Mouse (Mus musculus): ENCODE results near the gene Ints1. TPM values are rescaled to one million over a fixed set of nuclear protein-coding genes. Genes with fewer than 3 reads are reported as not detected.

The Ints1 gene
- polyA plus RNA-seq, 1 experiment from 2014 or later = 21.2 TPM

DNA sequence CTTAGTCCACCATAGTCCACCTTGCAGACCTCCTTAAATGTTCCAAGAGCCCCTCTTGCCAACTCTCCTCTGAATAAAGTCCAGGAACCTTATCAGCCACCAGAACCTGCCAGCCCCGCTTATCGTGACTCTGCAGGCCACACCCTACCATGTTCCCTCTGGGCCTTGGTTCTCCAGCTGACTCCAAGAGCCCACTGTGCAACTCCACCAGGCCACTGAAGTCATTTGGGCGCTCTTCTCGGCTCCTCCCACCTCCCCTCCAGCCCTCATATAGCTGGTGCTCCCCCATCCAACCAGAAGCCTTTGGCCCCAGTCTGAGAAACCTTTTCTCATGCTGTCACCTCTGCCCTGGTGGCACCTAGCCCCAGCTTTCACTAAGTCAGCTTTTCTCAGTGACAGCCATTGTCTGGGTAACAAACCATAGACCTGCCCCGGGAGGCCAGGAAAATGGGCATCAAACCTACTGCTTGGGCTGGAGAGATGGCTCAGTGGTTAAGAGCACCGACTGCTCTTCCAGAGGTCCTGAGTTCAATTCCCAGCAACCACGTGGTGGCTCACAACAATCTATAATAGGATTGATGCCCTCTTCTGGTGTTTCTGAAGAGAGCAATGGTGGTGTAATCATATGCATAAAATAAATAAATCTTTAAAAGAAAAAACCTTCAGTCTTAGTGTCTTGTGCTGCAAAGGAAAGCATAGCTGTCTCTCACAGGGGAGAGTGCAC lies 36.7 kb downstream of the Ints1 start:
- Histone ChIP-seq H3K27ac (replicated peaks; ENCODE audit: low read depth, low read length) (no peak overlapping the region), H3K4me2 (ENCODE audit: low read depth, low read length) (no peak overlapping the region), H3K36me3 (replicated peaks; ENCODE audit: control insufficient read depth, insufficient read depth, low read depth, low read length) (no peaks in the 10 kb centered on the region), H3K9ac (replicated peaks; ENCODE audit: low read length) (no peak overlapping the region), H3K27me3 (ENCODE audit: control insufficient read depth, insufficient read depth, low read length) (no peaks in the 10 kb centered on the region), H3K4me1 (ENCODE audit: control insufficient read depth, insufficient read depth, low read length) (peaks cover 4% of the 10 kb centered on the region; the same call in 1 of the 2 replicates), H3K4me3 (ENCODE audit: low read depth, low read length) (no peak overlapping the region), H3K9me3 (replicated peaks; ENCODE audit: control insufficient read depth, low read length) (no peaks in the 10 kb centered on the region)
- DNase-seq (ENCODE audit: low spot score) = no peak
- WGBS = 69% methylated on average over 7 of the region's 7 CpGs
- no peak for ATAC-seq (replicated peaks; ENCODE audit: insufficient number of reproducible peaks, low FRiP score, low TSS enrichment, low read depth)

GRCm38 (mm10) chr5:139737841-139738591 lies 37.5 kb downstream of the Ints1 start:
- WGBS = 80% methylated on average over 14 of the region's 14 CpGs
- H3K4me1 ChIP-seq (ENCODE audit: control insufficient read depth, insufficient read depth, low read length) = peaks cover 4% of the 10 kb centered on the region; the same call in 1 of the 2 replicates
- no peak overlapping the region for H3K4me2 ChIP-seq (ENCODE audit: low read depth, low read length)
- H3K27me3 ChIP-seq (ENCODE audit: control insufficient read depth, insufficient read depth, low read length) = no peaks in the 10 kb centered on the region
- ATAC-seq (replicated peaks; ENCODE audit: insufficient number of reproducible peaks, low FRiP score, low TSS enrichment, low read depth) (no peak), DNase-seq (ENCODE audit: low spot score) (no peak)
- no peak overlapping the region for H3K27ac ChIP-seq (replicated peaks; ENCODE audit: low read depth, low read length)
- no peaks in the 10 kb centered on the region for H3K36me3 ChIP-seq (replicated peaks; ENCODE audit: control insufficient read depth, insufficient read depth, low read depth, low read length)
- H3K4me3 ChIP-seq (ENCODE audit: low read depth, low read length) = no peak overlapping the region
- H3K9ac ChIP-seq (replicated peaks; ENCODE audit: low read length) = no peak overlapping the region
- no peaks in the 10 kb centered on the region for H3K9me3 ChIP-seq (replicated peaks; ENCODE audit: control insufficient read depth, low read length)

- H3K4me2 ChIP-seq (ENCODE audit: low read depth, low read length) = peak overlapping the region; percentile 0; the same call in 1 of the 2 replicates
- H3K27me3 ChIP-seq (ENCODE audit: control insufficient read depth, insufficient read depth, low read length) = no peaks in the 10 kb centered on the region
- ATAC-seq (replicated peaks; ENCODE audit: insufficient number of reproducible peaks, low FRiP score, low TSS enrichment, low read depth) = peak; percentile 74
- 14% methylated on average over 10 of the region's 10 CpGs for WGBS
- DNase-seq (ENCODE audit: low spot score) = no peak
- H3K9ac ChIP-seq (replicated peaks; ENCODE audit: low read length) = no peak overlapping the region
- H3K27ac ChIP-seq (replicated peaks; ENCODE audit: low read depth, low read length) = no peak overlapping the region
- no peaks in the 10 kb centered on the region for H3K36me3 ChIP-seq (replicated peaks; ENCODE audit: control insufficient read depth, insufficient read depth, low read depth, low read length)
- H3K4me1 ChIP-seq (ENCODE audit: control insufficient read depth, insufficient read depth, low read length) = peaks cover 6% of the 10 kb centered on the region
- H3K9me3 ChIP-seq (replicated peaks; ENCODE audit: control insufficient read depth, low read length) = no peaks in the 10 kb centered on the region
- H3K4me3 ChIP-seq (ENCODE audit: low read depth, low read length) = no peak overlapping the region; the same call in 1 of the 2 replicates
Measured at GRCm38 (mm10) chr5:139736504-139736940, 39.0 kb downstream of the Ints1 start.

DNA sequence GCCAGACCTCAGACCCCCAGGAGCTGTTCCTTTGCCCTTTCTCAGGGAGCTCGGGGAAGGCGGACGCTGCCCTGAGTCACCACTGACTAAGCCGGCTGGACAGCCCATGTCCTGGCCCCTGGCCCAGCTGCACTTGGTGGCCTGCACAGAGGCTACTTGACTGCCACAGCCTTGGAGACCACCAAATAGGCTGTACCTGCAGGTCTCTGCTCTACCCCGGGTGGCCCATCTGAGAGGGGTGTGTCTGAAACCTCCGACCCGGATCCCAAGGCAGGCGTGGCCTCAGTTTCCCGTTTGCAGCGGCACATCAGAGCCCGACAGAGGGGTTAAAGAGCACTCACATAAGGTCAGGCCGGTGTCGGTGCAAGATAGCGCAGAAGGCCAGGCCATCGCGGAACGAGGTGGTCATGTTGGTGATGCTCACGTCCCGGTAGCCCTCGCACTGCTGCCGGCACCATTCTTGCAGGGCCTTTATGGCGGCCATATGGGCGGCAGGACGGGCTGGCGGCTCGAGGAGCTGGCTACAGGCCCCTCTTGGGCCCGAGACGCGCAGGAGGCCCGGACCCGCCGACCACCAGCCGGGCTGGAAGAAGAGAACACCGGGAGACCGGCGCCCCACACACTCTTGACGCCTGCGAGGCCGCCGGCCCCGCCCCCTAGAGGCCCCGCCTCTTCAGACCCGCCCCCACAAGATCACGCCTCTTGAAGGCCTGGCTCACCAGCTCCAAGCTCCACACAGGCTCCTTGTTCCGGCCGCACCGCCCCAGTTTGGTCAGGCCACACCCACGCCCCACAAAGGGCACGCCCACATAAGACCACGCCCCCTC lies 39.6 kb downstream of the Ints1 start, which contains the start of gene Micall2:
Gene Micall2, minus strand, starts transcription at position 660 of the 827 bp plus-strand sequence.
- no peak within 1 kb of the TSS for H3K27ac ChIP-seq (replicated peaks; ENCODE audit: low read depth, low read length)
- no peaks in the 10 kb centered on the region for H3K27me3 ChIP-seq (ENCODE audit: control insufficient read depth, insufficient read depth, low read length)
- peak within 1 kb of the TSS; percentile 95 for H3K4me2 ChIP-seq (ENCODE audit: low read depth, low read length)
- H3K4me1 ChIP-seq (ENCODE audit: control insufficient read depth, insufficient read depth, low read length) = peaks cover 12% of the 10 kb centered on the region
- DNase-seq (ENCODE audit: low spot score) (peak; percentile 98), ATAC-seq (replicated peaks; ENCODE audit: insufficient number of reproducible peaks, low FRiP score, low TSS enrichment, low read depth) (peak; percentile 92)
- no peaks in the 10 kb centered on the region for H3K36me3 ChIP-seq (replicated peaks; ENCODE audit: control insufficient read depth, insufficient read depth, low read depth, low read length)
- H3K9ac ChIP-seq (replicated peaks; ENCODE audit: low read length) = peak within 1 kb of the TSS; percentile 64
- peak within 1 kb of the TSS; percentile 50 for H3K4me3 ChIP-seq (ENCODE audit: low read depth, low read length)
- 4% methylated on average over 46 of the region's 50 CpGs for WGBS
- no peaks in the 10 kb centered on the region for H3K9me3 ChIP-seq (replicated peaks; ENCODE audit: control insufficient read depth, low read length)

GRCm38 (mm10) chr5:139734746-139735145 lies 40.7 kb downstream of the Ints1 start:
- Histone ChIP-seq H3K9me3 (replicated peaks; ENCODE audit: control insufficient read depth, low read length) (no peaks in the 10 kb centered on the region), H3K4me1 (ENCODE audit: control insufficient read depth, insufficient read depth, low read length) (peaks cover 13% of the 10 kb centered on the region), H3K27ac (replicated peaks; ENCODE audit: low read depth, low read length) (no peak overlapping the region), H3K9ac (replicated peaks; ENCODE audit: low read length) (no peak overlapping the region), H3K4me2 (ENCODE audit: low read depth, low read length) (no peak overlapping the region), H3K4me3 (ENCODE audit: low read depth, low read length) (no peak overlapping the region; the same call in 1 of the 2 replicates), H3K27me3 (ENCODE audit: control insufficient read depth, insufficient read depth, low read length) (no peaks in the 10 kb centered on the region), H3K36me3 (replicated peaks; ENCODE audit: control insufficient read depth, insufficient read depth, low read depth, low read length) (no peaks in the 10 kb centered on the region)
- WGBS = 79% methylated on average over 7 of the region's 7 CpGs
- DNase-seq (ENCODE audit: low spot score) (no peak), ATAC-seq (replicated peaks; ENCODE audit: insufficient number of reproducible peaks, low FRiP score, low TSS enrichment, low read depth) (no peak)

GRCm38 (mm10) chr5:139734016-139734415 lies 41.5 kb downstream of the Ints1 start:
- Histone ChIP-seq H3K4me1 (ENCODE audit: control insufficient read depth, insufficient read depth, low read length) (peaks cover 13% of the 10 kb centered on the region), H3K4me3 (ENCODE audit: low read depth, low read length) (no peak overlapping the region), H3K36me3 (replicated peaks; ENCODE audit: control insufficient read depth, insufficient read depth, low read depth, low read length) (no peaks in the 10 kb centered on the region), H3K9me3 (replicated peaks; ENCODE audit: control insufficient read depth, low read length) (no peaks in the 10 kb centered on the region), H3K27ac (replicated peaks; ENCODE audit: low read depth, low read length) (no peak overlapping the region), H3K27me3 (ENCODE audit: control insufficient read depth, insufficient read depth, low read length) (no peaks in the 10 kb centered on the region), H3K9ac (replicated peaks; ENCODE audit: low read length) (no peak overlapping the region), H3K4me2 (ENCODE audit: low read depth, low read length) (no peak overlapping the region)
- whole genome bisulfite sequencing = 73% methylated on average over 3 of the region's 3 CpGs
- ATAC-seq (replicated peaks; ENCODE audit: insufficient number of reproducible peaks, low FRiP score, low TSS enrichment, low read depth) (no peak), DNase-seq (ENCODE audit: low spot score) (no peak)

DNA sequence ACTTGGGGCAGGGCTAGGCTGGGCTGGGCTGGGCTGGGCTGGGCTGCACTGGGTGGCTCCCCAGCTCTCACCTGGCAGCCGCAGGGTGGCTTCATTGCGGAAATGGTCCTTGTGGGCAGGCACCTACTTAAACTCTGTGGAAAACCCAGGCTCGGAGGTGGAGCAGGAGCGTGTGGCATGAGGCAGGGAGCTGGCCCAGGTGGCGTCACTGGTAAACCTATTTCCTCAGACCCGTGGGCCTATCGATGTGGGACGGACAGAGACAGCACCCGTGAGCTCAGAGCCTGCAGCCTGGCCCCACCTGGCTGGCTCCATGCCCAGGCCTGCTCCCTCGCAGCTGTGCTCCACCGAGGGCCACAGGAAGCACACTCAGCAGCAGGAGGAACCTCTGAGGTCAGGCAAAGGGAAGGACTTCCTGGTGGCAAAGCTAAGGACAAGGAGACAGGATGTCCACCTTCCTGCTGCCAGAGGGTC lies 42.8 kb downstream of the Ints1 start:
- Histone ChIP-seq H3K4me2 (ENCODE audit: low read depth, low read length) (no peak overlapping the region), H3K36me3 (replicated peaks; ENCODE audit: control insufficient read depth, insufficient read depth, low read depth, low read length) (no peaks in the 10 kb centered on the region), H3K9ac (replicated peaks; ENCODE audit: low read length) (no peak overlapping the region), H3K4me3 (ENCODE audit: low read depth, low read length) (no peak overlapping the region), H3K27me3 (ENCODE audit: control insufficient read depth, insufficient read depth, low read length) (no peaks in the 10 kb centered on the region), H3K4me1 (ENCODE audit: control insufficient read depth, insufficient read depth, low read length) (peaks cover 13% of the 10 kb centered on the region), H3K27ac (replicated peaks; ENCODE audit: low read depth, low read length) (no peak overlapping the region), H3K9me3 (replicated peaks; ENCODE audit: control insufficient read depth, low read length) (no peaks in the 10 kb centered on the region)
- ATAC-seq (replicated peaks; ENCODE audit: insufficient number of reproducible peaks, low FRiP score, low TSS enrichment, low read depth) = no peak
- 66% methylated on average over 11 of the region's 11 CpGs for WGBS
- no peak for DNase-seq (ENCODE audit: low spot score)
